Mouse (Mus musculus): ENCODE data around the gene Lpcat4. TPM values are rescaled to one million over a fixed set of nuclear protein-coding genes. Genes with fewer than 3 reads are reported as not detected.

Gene Lpcat4
- polyA plus RNA-seq, 1 experiment from 2014 or later = 8.4 TPM

DNA sequence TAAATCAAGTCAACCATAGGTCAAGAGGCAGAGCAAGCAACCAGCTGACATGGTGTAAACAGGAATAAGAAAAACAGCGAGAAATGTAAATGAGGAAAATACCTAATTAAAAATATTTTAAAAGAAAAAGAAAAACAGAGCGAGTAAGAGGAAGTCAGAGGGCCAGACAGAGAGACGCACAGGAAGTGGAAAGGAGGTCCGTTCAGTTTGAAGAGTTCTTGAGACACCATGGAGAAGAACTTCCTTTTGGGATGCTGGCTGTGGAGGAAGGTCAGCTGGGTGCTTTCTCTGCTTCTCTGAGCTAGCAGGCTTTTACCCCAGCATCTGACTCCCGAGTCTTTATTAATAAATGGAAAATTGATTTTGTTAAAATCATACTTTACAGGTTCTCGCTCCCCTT lies 21.7 kb upstream of the Lpcat4 start:
- Histone ChIP-seq H3K27me3 (replicated peaks; ENCODE audit: control insufficient read depth, insufficient read depth, low read length) (no peaks in the 10 kb centered on the region), H3K9ac (ENCODE audit: low read depth, low read length) (no peak overlapping the region), H3K4me2 (replicated peaks; ENCODE audit: low read depth) (no peak overlapping the region), H3K4me3 (ENCODE audit: low read depth, low read length) (no peak overlapping the region), H3K27ac (ENCODE audit: low read depth, low read length) (no peak overlapping the region), H3K9me3 (ENCODE audit: control insufficient read depth) (no peaks in the 10 kb centered on the region), H3K4me1 (replicated peaks; ENCODE audit: control insufficient read depth, insufficient read depth, low read length) (no peaks in the 10 kb centered on the region), H3K36me3 (ENCODE audit: control insufficient read depth, insufficient read depth) (no peaks in the 10 kb centered on the region)
- no peak for ATAC-seq
- WGBS = 66% methylated on average over 6 of the region's 6 CpGs
- TF ChIP-seq CTCF (IDR thresholded peaks at IDR 0.05; ENCODE audit: low read depth) = no peak

DNA sequence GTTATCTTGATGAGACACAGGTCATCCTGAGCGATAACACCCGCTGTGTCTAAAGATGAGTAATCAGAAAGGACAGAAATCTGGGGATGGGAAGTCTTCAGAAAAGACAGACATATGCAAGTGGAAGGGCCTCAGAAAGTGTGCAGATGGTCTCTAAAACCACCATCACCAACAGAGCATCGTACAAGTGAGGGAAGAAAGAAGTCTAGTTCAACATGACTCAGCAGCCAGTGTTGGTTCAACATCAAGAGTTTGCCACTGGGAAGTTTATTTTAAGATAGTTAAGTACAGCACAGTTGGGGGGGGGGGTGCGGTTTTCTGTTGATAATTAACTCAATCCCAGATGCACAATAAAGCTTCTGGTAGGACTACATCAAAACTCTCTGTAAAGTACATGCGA lies 18.4 kb upstream of the Lpcat4 start:
- no peak overlapping the region for H3K9ac ChIP-seq (ENCODE audit: low read depth, low read length)
- no peaks in the 10 kb centered on the region for H3K27me3 ChIP-seq (replicated peaks; ENCODE audit: control insufficient read depth, insufficient read depth, low read length)
- H3K27ac ChIP-seq (ENCODE audit: low read depth, low read length) = no peak overlapping the region
- no peaks in the 10 kb centered on the region for H3K36me3 ChIP-seq (ENCODE audit: control insufficient read depth, insufficient read depth)
- TF ChIP-seq CTCF (IDR thresholded peaks at IDR 0.05; ENCODE audit: low read depth) = no peak
- no peak for ATAC-seq
- no peaks in the 10 kb centered on the region for H3K4me1 ChIP-seq (replicated peaks; ENCODE audit: control insufficient read depth, insufficient read depth, low read length)
- H3K4me3 ChIP-seq (ENCODE audit: low read depth, low read length) = no peak overlapping the region
- H3K4me2 ChIP-seq (replicated peaks; ENCODE audit: low read depth) = no peak overlapping the region
- WGBS = 69% methylated on average over 5 of the region's 5 CpGs
- H3K9me3 ChIP-seq (ENCODE audit: control insufficient read depth) = no peaks in the 10 kb centered on the region

DNA sequence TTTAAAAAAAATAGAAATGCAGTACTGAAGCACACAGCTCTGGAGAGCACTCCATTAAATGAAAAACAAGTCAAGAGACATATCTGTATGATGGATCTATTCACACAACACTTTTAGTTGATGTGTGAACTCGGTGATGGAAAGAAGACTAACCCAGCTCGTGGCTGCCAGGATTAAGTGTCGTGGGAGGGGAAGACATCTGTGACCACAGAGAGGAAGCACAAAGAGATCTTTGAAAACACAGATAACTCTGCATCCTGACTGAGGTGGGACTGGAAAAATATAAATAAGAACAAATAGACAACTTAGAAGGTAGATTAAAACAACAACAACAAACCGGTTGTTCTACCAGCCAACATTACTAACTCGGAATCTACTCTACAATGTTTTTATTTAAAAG lies 16.7 kb upstream of the Lpcat4 start:
- no peaks in the 10 kb centered on the region for H3K9me3 ChIP-seq (ENCODE audit: control insufficient read depth)
- no peak overlapping the region for H3K27ac ChIP-seq (ENCODE audit: low read depth, low read length)

GRCm38 (mm10) chr2:112224356-112224755 lies 14.9 kb upstream of the Lpcat4 start:
- Histone ChIP-seq H3K4me3 (ENCODE audit: low read depth, low read length) (no peak overlapping the region), H3K27me3 (replicated peaks; ENCODE audit: control insufficient read depth, insufficient read depth, low read length) (no peaks in the 10 kb centered on the region), H3K4me1 (replicated peaks; ENCODE audit: control insufficient read depth, insufficient read depth, low read length) (no peaks in the 10 kb centered on the region), H3K9me3 (ENCODE audit: control insufficient read depth) (no peaks in the 10 kb centered on the region), H3K9ac (ENCODE audit: low read depth, low read length) (no peak overlapping the region), H3K36me3 (ENCODE audit: control insufficient read depth, insufficient read depth) (no peaks in the 10 kb centered on the region), H3K27ac (ENCODE audit: low read depth, low read length) (no peak overlapping the region), H3K4me2 (replicated peaks; ENCODE audit: low read depth) (no peak overlapping the region)
- ATAC-seq = no peak
- TF ChIP-seq CTCF (IDR thresholded peaks at IDR 0.05; ENCODE audit: low read depth) = no peak
- 61% methylated on average over 4 of the region's 4 CpGs for WGBS

More for the DNA sequence above, 16.7 kb upstream of the Lpcat4 start:
- Histone ChIP-seq H3K27me3 (replicated peaks; ENCODE audit: control insufficient read depth, insufficient read depth, low read length) (no peaks in the 10 kb centered on the region), H3K4me3 (ENCODE audit: low read depth, low read length) (no peak overlapping the region), H3K9ac (ENCODE audit: low read depth, low read length) (no peak overlapping the region), H3K4me1 (replicated peaks; ENCODE audit: control insufficient read depth, insufficient read depth, low read length) (no peaks in the 10 kb centered on the region), H3K36me3 (ENCODE audit: control insufficient read depth, insufficient read depth) (no peaks in the 10 kb centered on the region), H3K4me2 (replicated peaks; ENCODE audit: low read depth) (no peak overlapping the region)
- ATAC-seq = no peak
- WGBS = 77% methylated on average over 5 of the region's 5 CpGs
- no peak for TF ChIP-seq CTCF (IDR thresholded peaks at IDR 0.05; ENCODE audit: low read depth)

DNA sequence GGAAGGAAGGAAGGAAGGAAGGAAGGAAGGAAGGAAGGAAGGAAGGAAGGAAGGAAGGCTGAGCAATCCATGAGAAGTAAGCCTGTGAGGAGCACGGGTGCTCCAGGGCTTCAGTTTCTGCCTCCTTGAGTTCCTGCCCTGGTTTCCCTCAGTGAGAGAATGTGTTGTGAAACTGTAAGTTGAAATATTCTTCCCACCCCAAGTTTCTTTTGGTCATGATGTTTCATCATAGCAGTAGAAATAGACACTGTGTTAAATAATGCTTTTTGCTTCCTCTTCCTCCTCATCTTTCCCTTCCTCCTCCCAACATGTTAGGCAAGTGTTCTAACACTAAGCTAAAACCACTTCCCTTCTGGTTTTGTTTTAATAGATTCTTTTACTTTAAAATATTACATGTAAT lies 6.6 kb upstream of the Lpcat4 start:
- no peaks in the 10 kb centered on the region for H3K36me3 ChIP-seq (ENCODE audit: control insufficient read depth, insufficient read depth)
- H3K4me2 ChIP-seq (replicated peaks; ENCODE audit: low read depth) = no peak overlapping the region
- H3K27ac ChIP-seq (ENCODE audit: low read depth, low read length) = no peak overlapping the region
- H3K9ac ChIP-seq (ENCODE audit: low read depth, low read length) = no peak overlapping the region
- H3K27me3 ChIP-seq (replicated peaks; ENCODE audit: control insufficient read depth, insufficient read depth, low read length) = no peaks in the 10 kb centered on the region
- TF ChIP-seq CTCF (IDR thresholded peaks at IDR 0.05; ENCODE audit: low read depth) = no peak
- WGBS = 76% methylated on average over 1 of the region's 1 CpGs
- no peak for ATAC-seq
- no peaks in the 10 kb centered on the region for H3K4me1 ChIP-seq (replicated peaks; ENCODE audit: control insufficient read depth, insufficient read depth, low read length)
- H3K9me3 ChIP-seq (ENCODE audit: control insufficient read depth) = no peaks in the 10 kb centered on the region
- no peak overlapping the region for H3K4me3 ChIP-seq (ENCODE audit: low read depth, low read length)

- Histone ChIP-seq H3K9me3 (ENCODE audit: control insufficient read depth) (no peaks in the 10 kb centered on the region), H3K9ac (ENCODE audit: low read depth, low read length) (no peak overlapping the region), H3K36me3 (ENCODE audit: control insufficient read depth, insufficient read depth) (no peaks in the 10 kb centered on the region), H3K4me1 (replicated peaks; ENCODE audit: control insufficient read depth, insufficient read depth, low read length) (no peaks in the 10 kb centered on the region), H3K27ac (ENCODE audit: low read depth, low read length) (no peak overlapping the region), H3K4me3 (ENCODE audit: low read depth, low read length) (no peak overlapping the region), H3K4me2 (replicated peaks; ENCODE audit: low read depth) (no peak overlapping the region), H3K27me3 (replicated peaks; ENCODE audit: control insufficient read depth, insufficient read depth, low read length) (no peaks in the 10 kb centered on the region)
- 80% methylated on average over 2 of the region's 2 CpGs for WGBS
- ATAC-seq = no peak
- TF ChIP-seq CTCF (IDR thresholded peaks at IDR 0.05; ENCODE audit: low read depth) = no peak
Observed at GRCm38 (mm10) chr2:112236620-112237019, 2.6 kb upstream of the Lpcat4 start.

DNA sequence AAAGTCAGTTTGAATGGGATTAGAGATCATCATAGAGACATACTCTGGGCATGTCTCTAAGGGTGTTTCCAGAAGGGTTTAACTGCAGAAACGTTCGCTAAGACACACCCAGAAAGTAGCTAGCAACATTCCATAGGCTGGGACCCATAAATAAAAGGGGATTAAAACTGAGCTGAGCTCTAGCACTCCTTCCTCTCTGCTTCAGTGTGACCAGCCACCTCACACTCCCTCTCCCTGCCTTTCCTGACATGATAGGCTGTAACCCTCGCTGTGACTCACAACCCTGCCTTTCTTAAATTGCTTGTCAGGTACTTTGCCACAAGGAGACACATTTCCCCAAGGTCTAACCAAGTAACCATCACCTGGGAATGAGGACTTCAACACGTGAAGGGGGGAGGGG lies 1.3 kb upstream of the Lpcat4 start:
- no peaks in the 10 kb centered on the region for H3K27me3 ChIP-seq (replicated peaks; ENCODE audit: control insufficient read depth, insufficient read depth, low read length)
- no peak overlapping the region for H3K9ac ChIP-seq (ENCODE audit: low read depth, low read length)
- ATAC-seq = no peak
- TF ChIP-seq CTCF (IDR thresholded peaks at IDR 0.05; ENCODE audit: low read depth) = no peak
- no peaks in the 10 kb centered on the region for H3K9me3 ChIP-seq (ENCODE audit: control insufficient read depth)
- no peak overlapping the region for H3K4me3 ChIP-seq (ENCODE audit: low read depth, low read length)
- H3K36me3 ChIP-seq (ENCODE audit: control insufficient read depth, insufficient read depth) = no peaks in the 10 kb centered on the region
- 9% methylated on average over 4 of the region's 4 CpGs for WGBS
- H3K4me1 ChIP-seq (replicated peaks; ENCODE audit: control insufficient read depth, insufficient read depth, low read length) = no peaks in the 10 kb centered on the region; the same call in 1 of the 2 replicates
- no peak overlapping the region for H3K27ac ChIP-seq (ENCODE audit: low read depth, low read length)
- no peak overlapping the region; the same call in 1 of the 2 replicates for H3K4me2 ChIP-seq (replicated peaks; ENCODE audit: low read depth)
